8 mouse cellular contexts compared by ENCODE assay signal in the genomic region with DNA sequence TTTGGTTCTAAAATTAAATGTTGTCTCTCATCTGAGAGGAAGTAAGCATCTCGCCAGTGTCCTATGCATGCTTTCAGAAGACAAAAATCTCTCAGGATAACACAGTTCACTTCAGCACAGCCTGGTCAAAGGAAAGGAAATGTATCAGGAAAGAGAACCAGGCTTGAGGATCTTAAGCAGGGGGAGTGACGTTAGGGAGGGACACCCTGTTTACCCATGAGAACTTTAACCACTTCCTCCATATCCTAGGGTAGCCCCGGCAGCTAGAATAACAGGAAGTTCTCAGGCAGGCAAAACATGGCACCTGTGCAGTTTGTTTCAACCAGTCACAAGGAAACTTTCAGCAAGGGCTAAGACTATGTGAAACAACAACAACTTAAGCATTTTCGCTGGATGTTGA. TPM values are rescaled to one million over a fixed set of nuclear protein-coding genes. Genes with fewer than 3 reads are reported as not detected.
DNase-seq lines count a peak whose midpoint lies in the region; ATAC-seq and TF ChIP-seq lines count a peak whose summit lies in the region.

No protein-coding gene starts in this region.

- no peaks in the 10 kb centered on the region for H3K36me3 ChIP-seq in liver, adult 2 months (ENCODE audit: control insufficient read depth, insufficient read depth, low read length)
- H3K36me3 ChIP-seq in intestine, embryonic 16.5 days (ENCODE audit: control insufficient read depth, insufficient read depth, low read length), result no peaks in the 10 kb centered on the region
- H3K36me3 ChIP-seq in forebrain, embryonic 10.5 days (replicated peaks), result no peaks in the 10 kb centered on the region

- H3K9ac ChIP-seq in liver, adult 2 months (ENCODE audit: low read depth, low read length), result no peak overlapping the region
- H3K9ac ChIP-seq in intestine, embryonic 16.5 days (ENCODE audit: low read depth, low read length), result no peak overlapping the region

- H3K27ac ChIP-seq in liver, adult 2 months (replicated peaks; ENCODE audit: insufficient read depth, low read depth, low read length), result peak overlapping the region; percentile 48; the same call in 1 of the 2 replicates
- H3K27ac ChIP-seq in intestine, embryonic 16.5 days (ENCODE audit: low read length), result no peak overlapping the region
- H3K27ac ChIP-seq in forebrain, embryonic 10.5 days, result no peak overlapping the region

- H3K79me2 ChIP-seq in liver, adult 2 months (ENCODE audit: control insufficient read depth, insufficient read depth, low read length), result no peaks in the 10 kb centered on the region

- DNase-seq in liver, adult 2 months (ENCODE audit: extremely low read depth, low read depth, low spot score), result peak; percentile 60
- no peak for DNase-seq in liver
- DNase-seq in heart, postnatal 36 days, result peak; percentile 4 to 11
- peak; percentile 1 to 24 for DNase-seq in monocyte, adult 2 months (ENCODE audit: low read depth in 1 of 2, low spot score in 2 of 2)
- DNase-seq in neural tube, embryonic 10.5 days (ENCODE audit: extremely low spot score, low spot score), result no peak
- no peak for DNase-seq in forebrain, embryonic 10.5 days (ENCODE audit: extremely low spot score, low spot score)

- TF ChIP-seq POLR2A in liver, adult 2 months (IDR thresholded peaks at IDR 0.05; ENCODE audit: extremely low read depth, insufficient read depth, low read length), result no peak

- no peak overlapping the region for H3K4me2 ChIP-seq in intestine, embryonic 16.5 days (ENCODE audit: low read depth, low read length)

- WGBS in liver, adult 2 months, result 46% methylated on average over 4 of the region's 4 CpGs
- 57% methylated on average over 4 of the region's 4 CpGs for WGBS in intestine, embryonic 16.5 days
- WGBS in forebrain, embryonic 10.5 days, result 76% methylated on average over 4 of the region's 4 CpGs

- H3K27me3 ChIP-seq in liver, adult 2 months (ENCODE audit: control insufficient read depth, insufficient read depth, low read length), result no peaks in the 10 kb centered on the region
- H3K27me3 ChIP-seq in intestine, embryonic 16.5 days (replicated peaks; ENCODE audit: control insufficient read depth, insufficient read depth, low read length), result no peaks in the 10 kb centered on the region
- no peaks in the 10 kb centered on the region for H3K27me3 ChIP-seq in forebrain, embryonic 10.5 days (ENCODE audit: poor library complexity, severe bottlenecking)

- no peak overlapping the region for H3K4me3 ChIP-seq in liver, adult 2 months (ENCODE audit: insufficient read depth, low read depth, low read length)
- H3K4me3 ChIP-seq in intestine, embryonic 16.5 days (ENCODE audit: low read length), result no peak overlapping the region
- no peak overlapping the region for H3K4me3 ChIP-seq in forebrain, embryonic 10.5 days

- intact Hi-C loops in heart, postnatal 36 days (cut with DNase I), result no loop called here

- no peaks in the 10 kb centered on the region for H3K9me3 ChIP-seq in intestine, embryonic 16.5 days (ENCODE audit: control insufficient read depth, low read length)
- no peaks in the 10 kb centered on the region for H3K9me3 ChIP-seq in forebrain, embryonic 10.5 days

- H3K4me1 ChIP-seq in liver, adult 2 months (ENCODE audit: control insufficient read depth, insufficient read depth, low read length), result peaks cover 3% of the 10 kb centered on the region; the same call in 1 of the 2 replicates
- no peaks in the 10 kb centered on the region for H3K4me1 ChIP-seq in intestine, embryonic 16.5 days (ENCODE audit: control insufficient read depth, insufficient read depth, low read length)
- H3K4me1 ChIP-seq in forebrain, embryonic 10.5 days, result no peaks in the 10 kb centered on the region; the same call in 1 of the 2 replicates

- ATAC-seq in intestine, embryonic 16.5 days, result no peak
- no peak for ATAC-seq in cerebellum, adult (ENCODE audit: insufficient number of reproducible peaks, low FRiP score, low TSS enrichment)

- no peak for TF ChIP-seq CTCF in liver, adult 2 months (IDR thresholded peaks at IDR 0.05; ENCODE audit: low read depth, low read length)

RNA-seq across cellular contexts. Expression of a gene that starts 25.8 kb away (rescaled TPM):
- total RNA-seq in liver, adult 2 months (2014; rRNA removed), result 0.87 and 1.0 TPM in 2 replicates
- 0.17 and 0.31 TPM in 2 replicates for polyA plus RNA-seq in liver, adult 2 months (2012; rRNA removed)
- total RNA-seq in heart, postnatal 36 days (2021), result under 1 TPM in 1 of 2 experiments, not detected in 1; 0.22 TPM
- 0.20 and 0.33 TPM in 2 replicates for polyA plus RNA-seq in intestine, embryonic 16.5 days (2015; fragmentation: Nextera tagmentation; extraction: Ambion mirVana)
- polyA plus RNA-seq in forebrain, embryonic 10.5 days (2016; fragmentation: Nextera tagmentation; extraction: Ambion mirVana), result 0.07 and 0.14 TPM in 2 replicates

Comparison
In these comparisons a context has a peak if more than half of its experiments do, and no peak if none do; other contexts are left out.
1. DNase-seq: peak in liver, adult 2 months (single experiment), heart, postnatal 36 days (2 of 2) and monocyte, adult 2 months (2 of 2); none in liver (single experiment), neural tube, embryonic 10.5 days (single experiment) and forebrain, embryonic 10.5 days (single experiment).